In genomic region chr11:21468465-21468864, GRCm38 (mm10) we compare ENCODE assay signal across 10 mouse cellular contexts.
A peak's percentile ranks its signal among the peaks of the same experiment; 100 is the strongest.
DNase-seq lines count a peak whose midpoint lies in the region; ATAC-seq and TF ChIP-seq lines count a peak whose summit lies in the region.
"Had no signal": no experiment of that assay in that cellular context is flagged by ENCODE, and none has a peak within 500 bp of the region (broad histone marks: within the 10 kb centered on the region; RNA-seq: fewer than 3 reads in every experiment).

No protein-coding gene starts in this region.

- TF ChIP-seq EP300 in lung, postnatal 0 days (IDR thresholded peaks at IDR 0.05): no peak

- no peaks in the 10 kb centered on the region for H3K9me3 ChIP-seq in lung, postnatal 0 days (ENCODE audit: low read length)
- no peaks in the 10 kb centered on the region for H3K9me3 ChIP-seq in forebrain, embryonic 14.5 days (replicated peaks; ENCODE audit: control insufficient read depth, low read length)

- no peaks in the 10 kb centered on the region for H3K36me3 ChIP-seq in lung, postnatal 0 days (ENCODE audit: insufficient read depth, low read length)
- H3K36me3 ChIP-seq in forebrain, embryonic 14.5 days (ENCODE audit: control insufficient read depth, insufficient read depth, low read length): no peaks in the 10 kb centered on the region

- H3K4me1 ChIP-seq in lung, postnatal 0 days (ENCODE audit: insufficient read depth, low read depth, low read length): no peaks in the 10 kb centered on the region
- no peaks in the 10 kb centered on the region for H3K4me1 ChIP-seq in forebrain, embryonic 14.5 days (ENCODE audit: control insufficient read depth, insufficient read depth, low read length)

- H3K4me3 ChIP-seq in lung, postnatal 0 days (ENCODE audit: low read depth, low read length): no peak overlapping the region
- H3K4me3 ChIP-seq in forebrain, embryonic 14.5 days (ENCODE audit: low read depth, low read length): no peak overlapping the region

- DNase-seq in cerebellum, postnatal 10 days: peak; percentile 10
- DNase-seq in cerebellum, postnatal 36 days: no peak
- DNase-seq in 3T3-L1 (ENCODE audit: low read depth, low spot score) (peak; percentile 39), adipocyte (ENCODE audit: low spot score) (peak; percentile 34)
- no peak for DNase-seq in lung, postnatal 0 days (ENCODE audit: low spot score)
- no peak for DNase-seq in forebrain, embryonic 14.5 days (ENCODE audit: low spot score)
- DNase-seq in right cerebral cortex, postnatal 10 days (ENCODE audit: low spot score in 2 of 2): no peak
- no peak for DNase-seq in adrenal gland, adult 8-10 months
- DNase-seq: gastrocnemius, postnatal 25 days; midbrain, embryonic 14.5 days had no signal

- H3K9ac ChIP-seq in lung, postnatal 0 days (replicated peaks; ENCODE audit: low read depth): no peak overlapping the region
- no peak overlapping the region for H3K9ac ChIP-seq in forebrain, embryonic 14.5 days (ENCODE audit: low read length)

- ATAC-seq in lung, postnatal 0 days: no peak
- ATAC-seq in forebrain, embryonic 14.5 days: no peak

- H3K27me3 ChIP-seq in lung, postnatal 0 days (replicated peaks; ENCODE audit: insufficient read depth, low read length): no peaks in the 10 kb centered on the region
- H3K27me3 ChIP-seq in forebrain, embryonic 14.5 days (replicated peaks; ENCODE audit: control insufficient read depth, insufficient read depth, low read length): no peaks in the 10 kb centered on the region

- H3K27ac ChIP-seq in lung, postnatal 0 days (ENCODE audit: low read length): no peak overlapping the region
- H3K27ac ChIP-seq in forebrain, embryonic 14.5 days (ENCODE audit: low read depth, low read length): no peak overlapping the region

- no peak overlapping the region for H3K4me2 ChIP-seq in lung, postnatal 0 days (replicated peaks; ENCODE audit: low read depth, low read length)
- H3K4me2 ChIP-seq in forebrain, embryonic 14.5 days (ENCODE audit: low read length): no peak overlapping the region

- peak; percentile 51 for TF ChIP-seq CTCF in lung, postnatal 0 days (IDR thresholded peaks at IDR 0.05)

Comparison
In these comparisons a context has a peak if more than half of its experiments do, and no peak if none do; other contexts are left out.
1. DNase-seq: peak in cerebellum, postnatal 10 days (2 of 2), 3T3-L1 (single experiment) and adipocyte (single experiment); none in cerebellum, postnatal 36 days (0 of 2), lung, postnatal 0 days (single experiment), forebrain, embryonic 14.5 days (single experiment), right cerebral cortex, postnatal 10 days (0 of 2) and adrenal gland, adult 8-10 months (single experiment).